Mouse (Mus musculus) retina, postnatal 7 days (tissue): ENCODE results near the gene Gm14434.
"Not testable (repeated sequence)": the region's sequence is repeated elsewhere in the genome, so short reads cannot be mapped to it uniquely, and the experiment has no call there.

Source experiments
- DNase-seq: peaks from one replicate; pipeline ENCODE4 v3.0.0-alpha.2; 2012; ENCODE audit warnings: low read depth, low spot score

The Gm14434 gene

DNA sequence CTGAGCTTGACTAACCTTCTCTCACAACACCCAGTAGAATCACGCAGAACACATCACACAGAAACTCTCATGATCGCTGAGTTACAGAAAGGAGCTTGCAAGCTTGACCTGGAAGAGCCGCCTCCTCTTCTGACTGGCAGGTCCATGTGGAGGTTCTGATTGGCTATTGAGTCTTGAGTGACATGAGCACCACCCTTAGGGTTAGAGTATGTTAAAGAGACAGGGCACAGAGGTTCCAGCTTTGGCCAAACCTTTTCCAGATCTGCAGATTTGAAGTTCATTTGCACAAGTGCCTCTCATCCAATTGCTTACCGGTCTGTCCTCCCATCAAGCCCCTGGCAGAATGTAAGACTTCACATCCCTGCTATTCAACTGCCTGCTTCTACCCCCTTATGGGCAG is at the start of gene Gm14434:
Gene Gm14434 (minus strand): TSS at position 101 of the 400 bp plus-strand sequence.
- not testable (repeated sequence) for DNase-seq

DNA sequence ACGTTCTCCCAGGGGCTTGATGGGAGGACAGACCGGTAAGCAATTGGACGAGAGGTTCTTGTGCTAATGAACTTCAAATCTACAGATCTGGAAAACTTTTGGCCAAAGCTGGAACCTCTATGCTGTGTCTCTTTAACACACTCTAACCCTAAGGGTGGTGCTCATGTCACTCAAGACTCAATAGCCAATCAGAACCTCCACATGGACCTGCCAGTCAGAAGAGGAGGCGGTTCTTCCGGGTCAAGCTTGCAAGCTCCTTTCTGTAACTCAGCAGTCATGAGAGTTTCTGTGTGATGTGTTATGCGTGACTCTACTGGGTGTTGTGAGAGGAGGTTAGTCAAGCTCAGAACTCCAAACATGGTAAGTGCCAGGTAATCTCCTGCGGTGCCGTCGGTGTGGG is 34.2 kb upstream of the Gm14434 start, which contains the start of gene Zfp967:
Gene Zfp967 (plus strand): TSS at position 301 of the 400 bp plus-strand sequence.
- DNase-seq, result not testable (repeated sequence)

DNA sequence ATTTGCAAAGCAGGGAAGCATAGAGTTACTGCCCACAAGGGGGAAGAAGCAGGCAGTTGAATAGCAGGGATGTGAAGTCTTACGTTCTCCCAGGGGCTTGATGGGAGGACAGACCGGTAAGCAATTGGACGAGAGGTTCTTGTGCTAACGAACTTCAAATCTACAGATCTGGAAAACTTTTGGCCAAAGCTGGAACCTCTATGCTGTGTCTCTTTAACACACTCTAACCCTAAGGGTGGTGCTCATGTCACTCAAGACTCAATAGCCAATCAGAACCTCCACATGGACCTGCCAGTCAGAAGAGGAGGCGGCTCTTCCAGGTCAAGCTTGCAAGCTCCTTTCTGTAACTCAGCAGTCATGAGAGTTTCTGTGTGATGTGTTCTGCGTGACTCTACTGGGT is 63.3 kb downstream of the Gm14434 start, which contains the start of gene Gm14435:
Gene Gm14435 (plus strand): TSS at position 301 of the 400 bp plus-strand sequence.
- not testable (repeated sequence) for DNase-seq
